Mouse (Mus musculus) heart, embryonic 14.5 days (tissue): ENCODE data around the gene Lmcd1. TPM values are rescaled to one million over a fixed set of nuclear protein-coding genes. Genes with fewer than 3 reads are reported as not detected.

Experiments used
- ATAC-seq: fragments of 200-750 bp; cut with Nextera tagmentation; 2 replicates; pipeline ENCODE4 v1.8.0; 2017; ENCODE audit warnings: low read depth, moderate TSS enrichment; ENCODE audit not compliant: insufficient number of reproducible peaks, insufficient read depth, low FRiP score
- H3K27ac ChIP-seq, 2 experiments: fragments of 200-500 bp in 1 of 2; fragments of 300-500 bp in 1 of 2; sonication (generic) in 1 of 2; replicated peaks in 1 of 2; 2 replicates each; pipeline ENCODE4 v1.5.1; 2012 to 2014; ENCODE audit warnings: low read depth in 2 of 2, low read length in 2 of 2, control low read depth in 1 of 2, mild to moderate bottlenecking in 1 of 2, mixed read lengths in 1 of 2; ENCODE audit not compliant: control insufficient read depth in 1 of 2, insufficient read depth in 1 of 2
- H3K27me3 ChIP-seq: fragments of 300-500 bp; sonication (generic); 2 replicates; pipeline ENCODE4 v1.6.1; 2014; ENCODE audit warnings: mild to moderate bottlenecking, low read length, control low read depth; ENCODE audit not compliant: control insufficient read depth, insufficient read depth
- H3K36me3 ChIP-seq: fragments of 300-500 bp; sonication (generic); 2 replicates; pipeline ENCODE4 v1.6.1; 2014; ENCODE audit warnings: mild to moderate bottlenecking, control low read depth, low read length, mixed read lengths; ENCODE audit not compliant: control insufficient read depth, insufficient read depth
- H3K4me1 ChIP-seq, 2 experiments: fragments of 200-500 bp in 1 of 2; fragments of 300-500 bp in 1 of 2; sonication (generic) in 1 of 2; 2 replicates each; pipeline ENCODE4 v1.6.1; 2012 to 2014; ENCODE audit warnings: low read length in 2 of 2, control low read depth in 1 of 2, mixed read lengths in 1 of 2; ENCODE audit not compliant: control insufficient read depth in 2 of 2, insufficient read depth in 2 of 2
- H3K4me2 ChIP-seq: fragments of 300-500 bp; sonication (generic); 2 replicates; pipeline ENCODE4 v1.6.1; 2014; ENCODE audit warnings: mild to moderate bottlenecking, low read length
- H3K4me3 ChIP-seq, 2 experiments: fragments of 200-500 bp in 1 of 2; fragments of 300-500 bp in 1 of 2; sonication (generic) in 1 of 2; 2 replicates each; pipeline ENCODE4 v1.5.1; 2012 to 2014; ENCODE audit warnings: low read length in 2 of 2, mild to moderate bottlenecking in 2 of 2, control low read depth in 1 of 2, low read depth in 1 of 2, moderate library complexity in 1 of 2; ENCODE audit not compliant: control insufficient read depth in 1 of 2, insufficient read depth in 1 of 2
- H3K9ac ChIP-seq: fragments of 300-500 bp; sonication (generic); 2 replicates; pipeline ENCODE4 v1.6.1; 2014; ENCODE audit warnings: mild to moderate bottlenecking, low read length
- H3K9me3 ChIP-seq: fragments of 300-500 bp; sonication (generic); 2 replicates; pipeline ENCODE4 v1.6.1; 2016; ENCODE audit warnings: low read length, control low read depth; ENCODE audit not compliant: control insufficient read depth
- WGBS: fragments of 180-500 bp; shearing (Covaris S2); extraction: QIAGEN DNeasy Blood & Tissue Kit; methylation state at CpG from one replicate; pipeline ENCODE4 v1.1.7; 2014; 5-methylcytosine and 5-hydroxymethylcytosine counted together
- polyA plus RNA-seq: library from polyadenylated mRNA; unstranded; fragments of >200 nt; fragmentation: Nextera tagmentation; extraction: Ambion mirVana; gene quantifications from 2 replicates; pipeline ENCODE4 v1.2.1, GENCODE M21; 2014

The Lmcd1 gene
- polyA plus RNA-seq, 1 experiment from 2014 or later = 56.7 TPM

- Histone ChIP-seq H3K4me1 (peaks cover 16 to 34% of the 10 kb centered on the region in 2 experiments), H3K9me3 (no peaks in the 10 kb centered on the region), H3K4me2 (peak overlapping the region; percentile 84), H3K27ac (peak overlapping the region; percentile 95 to 98), H3K36me3 (0 out of 2 replicates have a peak, but pooled peaks cover 8% of the 10 kb centered on the region), H3K4me3 (peak overlapping the region; percentile 56), H3K27me3 (no peaks in the 10 kb centered on the region), H3K9ac (peak overlapping the region; percentile 83)
- 21% methylated on average over 9 of the region's 9 CpGs for WGBS
- peak; percentile 51; the same call in 1 of the 2 replicates for ATAC-seq
Measured at GRCm38 (mm10) chr6:112274261-112275055, 900 bp downstream of the Lmcd1 start.

- Histone ChIP-seq H3K4me1 (peaks cover 16 to 37% of the 10 kb centered on the region in 2 experiments), H3K36me3 (0 out of 2 replicates have a peak, but pooled peaks cover 8% of the 10 kb centered on the region), H3K4me2 (peak overlapping the region; percentile 84), H3K4me3 (no peak overlapping the region), H3K9me3 (no peaks in the 10 kb centered on the region), H3K27ac (no peak overlapping the region), H3K27me3 (no peaks in the 10 kb centered on the region), H3K9ac (no peak overlapping the region; the same call in 1 of the 2 replicates)
- WGBS = 84% methylated on average over 6 of the region's 6 CpGs
- no peak for ATAC-seq
Measured at GRCm38 (mm10) chr6:112275731-112276245, 2.2 kb downstream of the Lmcd1 start.

- 91% methylated on average over 1 of the region's 1 CpGs for WGBS
- Histone ChIP-seq H3K27ac (no peak overlapping the region), H3K27me3 (no peaks in the 10 kb centered on the region), H3K4me3 (no peak overlapping the region), H3K9me3 (no peaks in the 10 kb centered on the region), H3K9ac (no peak overlapping the region), H3K36me3 (0 out of 2 replicates have a peak, but pooled peaks cover 12% of the 10 kb centered on the region), H3K4me1 (peaks cover 15 to 42% of the 10 kb centered on the region in 2 experiments), H3K4me2 (no peak overlapping the region)
- ATAC-seq = no peak
Measured at GRCm38 (mm10) chr6:112278805-112279204, 5.2 kb downstream of the Lmcd1 start.

- Histone ChIP-seq H3K9ac (no peak overlapping the region), H3K4me1 (peaks cover 11 to 38% of the 10 kb centered on the region in 2 experiments; a peak in 3 of 4 replicates), H3K9me3 (no peaks in the 10 kb centered on the region), H3K4me2 (no peak overlapping the region), H3K4me3 (no peak overlapping the region), H3K27ac (no peak overlapping the region), H3K36me3 (0 out of 2 replicates have a peak, but pooled peaks cover 12% of the 10 kb centered on the region), H3K27me3 (no peaks in the 10 kb centered on the region)
- 85% methylated on average over 2 of the region's 2 CpGs for WGBS
- no peak for ATAC-seq
Measured at GRCm38 (mm10) chr6:112280161-112280560, 6.6 kb downstream of the Lmcd1 start.

GRCm38 (mm10) chr6:112280945-112281344 is 7.4 kb downstream of the Lmcd1 start:
- Histone ChIP-seq H3K36me3 (peaks cover 16% of the 10 kb centered on the region), H3K4me3 (no peak overlapping the region)
- WGBS = 66% methylated on average over 3 of the region's 3 CpGs

GRCm38 (mm10) chr6:112281935-112282334 is 8.4 kb downstream of the Lmcd1 start:
- Histone ChIP-seq H3K4me2 (no peak overlapping the region), H3K9ac (no peak overlapping the region), H3K9me3 (no peaks in the 10 kb centered on the region), H3K36me3 (peaks cover 14% of the 10 kb centered on the region), H3K27me3 (no peaks in the 10 kb centered on the region), H3K4me1 (peaks cover 9 to 26% of the 10 kb centered on the region in 2 experiments; a peak in 3 of 4 replicates), H3K4me3 (no peak overlapping the region), H3K27ac (no peak overlapping the region)
- WGBS = 88% methylated on average over 2 of the region's 2 CpGs
- no peak for ATAC-seq

More at GRCm38 (mm10) chr6:112280945-112281344, 7.4 kb downstream of the Lmcd1 start:
- ATAC-seq = no peak
- no peaks in the 10 kb centered on the region for H3K9me3 ChIP-seq
- no peak overlapping the region for H3K27ac ChIP-seq
- no peak overlapping the region for H3K9ac ChIP-seq
- H3K27me3 ChIP-seq = no peaks in the 10 kb centered on the region
- peaks cover 9 to 30% of the 10 kb centered on the region in 2 experiments; a peak in 3 of 4 replicates for H3K4me1 ChIP-seq
- no peak overlapping the region for H3K4me2 ChIP-seq

- no peaks in the 10 kb centered on the region for H3K9me3 ChIP-seq
- peaks cover 3 to 20% of the 10 kb centered on the region in 2 experiments; a peak in 3 of 4 replicates for H3K4me1 ChIP-seq
- H3K4me3 ChIP-seq = no peak overlapping the region
- H3K27me3 ChIP-seq = no peaks in the 10 kb centered on the region
- peaks cover 17% of the 10 kb centered on the region for H3K36me3 ChIP-seq
- ATAC-seq = no peak
- WGBS = 77% methylated on average over 2 of the region's 2 CpGs
- H3K4me2 ChIP-seq = no peak overlapping the region
- H3K27ac ChIP-seq = no peak overlapping the region
- H3K9ac ChIP-seq = no peak overlapping the region
Measured at GRCm38 (mm10) chr6:112284087-112284486, 10.5 kb downstream of the Lmcd1 start.
